Mouse (Mus musculus) liver, postnatal 0 days (tissue): ENCODE results near the gene Lrrc2.

Experiments
- CTCF ChIP-seq: sonication (generic); IDR thresholded peaks from 2 replicates; pipeline ENCODE4 v1.5.1; 2016; ENCODE audit warnings: antibody characterized with exemption, low read depth
- EP300 ChIP-seq: IDR thresholded peaks from 2 replicates; pipeline ENCODE4 v1.6.1; 2016; ENCODE audit warnings: antibody characterized with exemption, low read depth, mild to moderate bottlenecking

- TF ChIP-seq CTCF (no peak), EP300 (no peak)
Measured at GRCm38 (mm10) chr9:110946548-110947044, 4.7 kb upstream of the Lrrc2 start.
